Mouse (Mus musculus): ENCODE measurements around the gene Mfap1b. TPM values are rescaled to one million over a fixed set of nuclear protein-coding genes. Genes with fewer than 3 reads are reported as not detected.

The Mfap1b gene
- polyA plus RNA-seq, 1 experiment from 2014 or later = 25.5 TPM

DNA sequence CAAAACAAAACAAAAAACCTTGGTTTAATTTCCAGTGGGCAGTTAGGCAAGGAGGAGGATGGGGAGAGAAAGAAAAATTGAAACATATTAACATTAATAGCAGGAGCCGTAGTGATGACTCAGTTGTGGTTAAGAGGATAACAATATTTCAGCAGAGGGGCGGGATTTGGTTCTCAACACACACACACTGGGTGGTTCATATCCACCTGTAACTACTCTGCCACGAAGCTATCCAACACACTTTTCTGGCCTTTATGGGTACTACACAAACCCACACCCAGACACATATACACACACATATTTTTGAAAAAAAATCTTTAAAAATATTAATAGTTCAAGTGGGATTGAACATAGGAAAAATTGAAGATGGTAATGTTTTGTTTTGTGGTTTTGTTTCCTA lies 26.9 kb downstream of the Mfap1b start:
- no peak for TF ChIP-seq CTCF (IDR thresholded peaks at IDR 0.05; ENCODE audit: low read depth)

DNA sequence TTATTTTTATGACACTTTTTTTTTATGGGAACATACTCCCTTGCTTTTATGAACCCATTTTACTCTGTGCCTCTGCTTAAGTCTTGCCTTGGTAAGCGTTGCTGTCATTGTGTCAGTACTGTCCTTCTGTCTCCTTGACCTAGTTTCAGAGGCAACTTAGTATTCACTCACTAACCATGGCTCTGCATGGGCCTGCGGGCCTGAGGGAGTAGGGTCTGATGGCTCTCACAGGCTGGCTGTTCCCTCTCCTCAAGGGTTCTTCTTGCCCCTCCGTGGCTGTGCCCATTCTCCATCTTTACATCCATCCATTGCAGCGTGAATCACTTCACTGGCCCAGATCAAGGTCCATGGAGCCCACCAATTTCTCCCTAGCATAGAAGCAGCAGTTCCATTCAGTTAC lies 27.4 kb downstream of the Mfap1b start:
- no peak overlapping the region for H3K4me2 ChIP-seq (replicated peaks; ENCODE audit: low read depth)
- ATAC-seq = no peak
- no peak overlapping the region for H3K9ac ChIP-seq (ENCODE audit: low read depth, low read length)
- TF ChIP-seq CTCF (IDR thresholded peaks at IDR 0.05; ENCODE audit: low read depth) = no peak
- H3K36me3 ChIP-seq (ENCODE audit: control insufficient read depth, insufficient read depth) = peaks cover 3% of the 10 kb centered on the region; the same call in 1 of the 2 replicates
- H3K27ac ChIP-seq (ENCODE audit: low read depth, low read length) = no peak overlapping the region
- WGBS = 85% methylated on average over 4 of the region's 4 CpGs
- H3K4me3 ChIP-seq (ENCODE audit: low read depth, low read length) = no peak overlapping the region
- no peaks in the 10 kb centered on the region for H3K27me3 ChIP-seq (replicated peaks; ENCODE audit: control insufficient read depth, insufficient read depth, low read length)
- no peaks in the 10 kb centered on the region for H3K9me3 ChIP-seq (ENCODE audit: control insufficient read depth)
- H3K4me1 ChIP-seq (replicated peaks; ENCODE audit: control insufficient read depth, insufficient read depth, low read length) = no peaks in the 10 kb centered on the region

More for the DNA sequence above, 26.9 kb downstream of the Mfap1b start:
- Histone ChIP-seq H3K4me1 (replicated peaks; ENCODE audit: control insufficient read depth, insufficient read depth, low read length) (no peaks in the 10 kb centered on the region), H3K36me3 (ENCODE audit: control insufficient read depth, insufficient read depth) (peaks cover 5% of the 10 kb centered on the region), H3K27ac (ENCODE audit: low read depth, low read length) (no peak overlapping the region), H3K4me3 (ENCODE audit: low read depth, low read length) (no peak overlapping the region), H3K9ac (ENCODE audit: low read depth, low read length) (no peak overlapping the region), H3K27me3 (replicated peaks; ENCODE audit: control insufficient read depth, insufficient read depth, low read length) (no peaks in the 10 kb centered on the region), H3K9me3 (ENCODE audit: control insufficient read depth) (no peaks in the 10 kb centered on the region), H3K4me2 (replicated peaks; ENCODE audit: low read depth) (no peak overlapping the region)
- ATAC-seq = no peak
- 79% methylated on average over 3 of the region's 3 CpGs for WGBS

DNA sequence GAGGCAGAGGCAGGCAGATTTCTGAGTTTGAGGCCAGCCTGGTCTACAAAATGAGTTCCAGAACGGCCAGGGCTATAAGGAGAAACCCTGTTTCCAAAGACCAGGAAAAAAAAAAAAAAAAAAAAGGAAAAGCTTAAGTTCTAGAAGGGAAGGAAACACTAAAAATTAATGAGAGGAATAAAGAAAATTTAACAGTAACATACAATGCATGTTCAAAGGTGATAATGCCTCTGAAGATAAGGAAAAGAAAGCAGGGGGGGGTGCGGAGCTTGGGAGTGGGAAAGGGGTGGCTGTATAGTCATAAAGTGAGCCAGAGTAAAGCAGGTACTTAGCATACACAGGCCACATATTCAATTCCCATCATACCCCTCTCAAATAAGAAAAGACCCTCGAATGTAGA lies 28.8 kb downstream of the Mfap1b start:
- H3K36me3 ChIP-seq (ENCODE audit: control insufficient read depth, insufficient read depth) = no peaks in the 10 kb centered on the region
- WGBS = 74% methylated on average over 3 of the region's 3 CpGs
- H3K9me3 ChIP-seq (ENCODE audit: control insufficient read depth) = no peaks in the 10 kb centered on the region

DNA sequence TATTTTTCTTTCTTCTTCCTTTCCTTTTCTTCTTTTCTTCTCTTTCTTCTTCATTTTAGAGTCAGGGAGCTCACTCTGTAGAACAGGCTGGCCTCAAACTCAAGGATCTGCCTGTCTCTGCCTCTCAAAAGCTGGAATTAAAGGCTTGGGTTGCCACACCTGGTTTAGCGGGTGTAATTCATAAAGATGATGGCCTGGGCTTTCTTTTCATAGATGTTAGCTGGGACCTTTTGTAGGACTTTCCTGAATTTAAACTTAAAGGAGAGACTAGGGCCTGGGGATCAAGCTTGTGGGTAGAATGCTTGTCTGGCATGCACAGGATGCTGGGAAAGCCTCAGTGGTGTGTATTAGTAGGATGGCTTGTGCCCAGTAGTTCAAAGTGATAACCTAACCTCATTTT lies 29.7 kb downstream of the Mfap1b start, which contains the start of gene Ell3:
TSS of gene Ell3 (minus strand) at position 101 of the 400 bp plus-strand sequence.
- ATAC-seq = no peak
- H3K9me3 ChIP-seq (ENCODE audit: control insufficient read depth) = no peaks in the 10 kb centered on the region
- no peak for TF ChIP-seq CTCF (IDR thresholded peaks at IDR 0.05; ENCODE audit: low read depth)
- peak within 1 kb of the TSS; percentile 51; the same call in 1 of the 2 replicates for H3K9ac ChIP-seq (ENCODE audit: low read depth, low read length)
- no peak within 1 kb of the TSS for H3K27ac ChIP-seq (ENCODE audit: low read depth, low read length)
- 0 out of 2 replicates have a peak, but pooled peaks cover 3% of the 10 kb centered on the region for H3K36me3 ChIP-seq (ENCODE audit: control insufficient read depth, insufficient read depth)
- H3K4me1 ChIP-seq (replicated peaks; ENCODE audit: control insufficient read depth, insufficient read depth, low read length) = no peaks in the 10 kb centered on the region
- peak within 1 kb of the TSS; percentile 41 for H3K4me3 ChIP-seq (ENCODE audit: low read depth, low read length)
- WGBS = 93% methylated on average over 1 of the region's 1 CpGs
- peak within 1 kb of the TSS; percentile 91 for H3K4me2 ChIP-seq (replicated peaks; ENCODE audit: low read depth)
- no peaks in the 10 kb centered on the region for H3K27me3 ChIP-seq (replicated peaks; ENCODE audit: control insufficient read depth, insufficient read depth, low read length)

More for the DNA sequence above, 28.8 kb downstream of the Mfap1b start:
- Histone ChIP-seq H3K9ac (ENCODE audit: low read depth, low read length) (no peak overlapping the region), H3K4me1 (replicated peaks; ENCODE audit: control insufficient read depth, insufficient read depth, low read length) (no peaks in the 10 kb centered on the region), H3K27ac (ENCODE audit: low read depth, low read length) (no peak overlapping the region), H3K27me3 (replicated peaks; ENCODE audit: control insufficient read depth, insufficient read depth, low read length) (no peaks in the 10 kb centered on the region), H3K4me2 (replicated peaks; ENCODE audit: low read depth) (no peak overlapping the region), H3K4me3 (ENCODE audit: low read depth, low read length) (no peak overlapping the region)
- ATAC-seq = no peak
- TF ChIP-seq CTCF (IDR thresholded peaks at IDR 0.05; ENCODE audit: low read depth) = no peak

DNA sequence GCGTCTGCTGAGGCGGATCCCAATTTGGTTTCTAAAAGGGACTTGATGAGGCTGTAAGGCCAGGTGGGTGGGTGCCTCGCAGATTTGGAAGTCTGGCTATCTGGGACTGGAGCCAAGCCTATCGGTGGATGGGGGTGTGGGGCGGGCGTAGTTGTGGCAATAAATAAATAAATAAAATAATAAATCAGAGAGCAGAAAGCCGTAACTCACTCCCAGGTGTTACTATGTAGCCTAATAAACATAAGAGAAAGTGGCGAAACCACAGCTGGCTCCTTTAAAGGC lies 30.9 kb downstream of the Mfap1b start:
- H3K36me3 ChIP-seq (ENCODE audit: control insufficient read depth, insufficient read depth) = peaks cover 12% of the 10 kb centered on the region
- H3K4me3 ChIP-seq (ENCODE audit: low read depth, low read length) = peak overlapping the region; percentile 41
- H3K9me3 ChIP-seq (ENCODE audit: control insufficient read depth) = no peaks in the 10 kb centered on the region
- no peak for TF ChIP-seq CTCF (IDR thresholded peaks at IDR 0.05; ENCODE audit: low read depth)
- no peaks in the 10 kb centered on the region for H3K27me3 ChIP-seq (replicated peaks; ENCODE audit: control insufficient read depth, insufficient read depth, low read length)
- no peak overlapping the region; the same call in 1 of the 2 replicates for H3K27ac ChIP-seq (ENCODE audit: low read depth, low read length)
- H3K9ac ChIP-seq (ENCODE audit: low read depth, low read length) = peak overlapping the region; percentile 51; the same call in 1 of the 2 replicates
- no peak for ATAC-seq
- WGBS = 5% methylated on average over 8 of the region's 8 CpGs
- peak overlapping the region; percentile 91 for H3K4me2 ChIP-seq (replicated peaks; ENCODE audit: low read depth)
- H3K4me1 ChIP-seq (replicated peaks; ENCODE audit: control insufficient read depth, insufficient read depth, low read length) = no peaks in the 10 kb centered on the region

DNA sequence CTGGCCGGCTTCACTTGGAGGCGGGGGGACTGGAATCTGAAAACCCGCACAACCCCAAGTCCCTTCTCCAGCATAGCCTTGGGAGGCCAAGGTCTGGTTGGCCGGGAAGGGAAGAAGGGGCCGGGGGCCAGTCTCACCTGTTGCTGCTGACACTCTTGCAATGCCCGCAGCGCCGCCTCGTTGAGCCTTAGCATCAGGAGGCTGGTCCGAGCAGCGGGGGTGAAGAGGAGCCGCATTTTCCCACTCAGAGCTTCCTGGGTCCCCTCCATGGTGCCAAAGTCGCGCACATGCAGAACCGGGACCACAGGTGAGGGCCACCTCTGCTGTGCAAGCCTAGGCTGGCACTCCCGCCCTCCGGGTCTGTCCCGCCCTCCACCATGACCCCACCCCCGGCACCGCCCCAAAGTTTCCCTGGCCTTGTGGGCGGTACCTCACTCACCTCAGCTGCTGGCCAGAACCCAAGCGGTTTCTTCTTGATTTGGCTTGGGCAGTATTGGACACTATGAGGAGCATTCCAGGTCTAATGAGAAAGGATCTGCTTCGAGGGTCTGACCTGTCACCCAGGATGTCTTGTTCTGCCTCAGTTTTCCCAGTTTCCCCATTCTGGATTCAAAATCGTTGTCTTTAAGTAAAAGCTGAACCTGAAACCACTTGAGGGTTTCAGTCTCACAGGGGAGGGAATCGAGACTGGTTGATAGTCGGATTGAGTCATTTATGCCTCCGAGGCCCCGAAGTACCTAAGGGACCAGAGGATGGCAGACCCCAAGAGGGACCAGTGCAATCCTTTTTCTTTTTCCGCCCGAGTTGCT lies 31.4 kb downstream of the Mfap1b start:
- TF ChIP-seq CTCF (IDR thresholded peaks at IDR 0.05; ENCODE audit: low read depth) = no peak
- Histone ChIP-seq H3K36me3 (ENCODE audit: control insufficient read depth, insufficient read depth) (peaks cover 18% of the 10 kb centered on the region), H3K27me3 (replicated peaks; ENCODE audit: control insufficient read depth, insufficient read depth, low read length) (no peaks in the 10 kb centered on the region), H3K27ac (ENCODE audit: low read depth, low read length) (no peak overlapping the region; the same call in 1 of the 2 replicates), H3K4me2 (replicated peaks; ENCODE audit: low read depth) (peak overlapping the region; percentile 91), H3K4me1 (replicated peaks; ENCODE audit: control insufficient read depth, insufficient read depth, low read length) (no peaks in the 10 kb centered on the region), H3K9ac (ENCODE audit: low read depth, low read length) (peak overlapping the region; percentile 51), H3K4me3 (ENCODE audit: low read depth, low read length) (peak overlapping the region; percentile 41), H3K9me3 (ENCODE audit: control insufficient read depth) (no peaks in the 10 kb centered on the region)
- peak; percentile 86 for ATAC-seq
- 1% methylated on average over 30 of the region's 30 CpGs for WGBS
